Mouse (Mus musculus): Measurements from ENCODE around the gene Psmd13.

Psmd13 gene

GRCm38 (mm10) chr7:140907131-140907530 lies 25.4 kb downstream of the Psmd13 start:
- no peak for DNase-seq (ENCODE audit: low spot score in 2 of 2)

GRCm38 (mm10) chr7:140907697-140908096 lies 25.9 kb downstream of the Psmd13 start:
- DNase-seq (ENCODE audit: low spot score in 2 of 2): no peak

GRCm38 (mm10) chr7:140908181-140908580 lies 26.4 kb downstream of the Psmd13 start:
- no peak for DNase-seq (ENCODE audit: low spot score in 2 of 2)

- DNase-seq (ENCODE audit: low spot score in 2 of 2): peak; percentile 63 to 76
These were observed 26.9 kb downstream of the Psmd13 start for GRCm38 (mm10) chr7:140908634-140909107.

GRCm38 (mm10) chr7:140912293-140912692 lies 30.5 kb downstream of the Psmd13 start:
- DNase-seq (ENCODE audit: low spot score in 2 of 2): no peak

GRCm38 (mm10) chr7:140912846-140913482 lies 31.2 kb downstream of the Psmd13 start:
- no peak for DNase-seq (ENCODE audit: low spot score in 2 of 2)

GRCm38 (mm10) chr7:140914031-140914690 lies 32.4 kb downstream of the Psmd13 start:
- DNase-seq (ENCODE audit: low spot score in 2 of 2): no peak

GRCm38 (mm10) chr7:140919911-140920310 lies 38.1 kb downstream of the Psmd13 start:
- no peak for DNase-seq (ENCODE audit: low spot score in 2 of 2)

GRCm38 (mm10) chr7:140920418-140921029 lies 38.8 kb downstream of the Psmd13 start, which contains the start of gene Nlrp6:
TSS of gene Nlrp6 (plus strand) at chr7:140920902.
- no peak for DNase-seq (ENCODE audit: low spot score in 2 of 2)

- no peak for DNase-seq (ENCODE audit: low spot score in 2 of 2)
These were observed 39.6 kb downstream of the Psmd13 start for GRCm38 (mm10) chr7:140921225-140921975.

- peak; percentile 33 to 61 for DNase-seq (ENCODE audit: low spot score in 2 of 2)
These were observed 40.8 kb downstream of the Psmd13 start for GRCm38 (mm10) chr7:140922398-140923069.

GRCm38 (mm10) chr7:140923070-140923775 lies 41.5 kb downstream of the Psmd13 start:
- DNase-seq (ENCODE audit: low spot score in 2 of 2): no peak

GRCm38 (mm10) chr7:140927181-140927580 lies 45.4 kb downstream of the Psmd13 start:
- DNase-seq (ENCODE audit: low spot score in 2 of 2): no peak

GRCm38 (mm10) chr7:140938436-140938835 lies 56.7 kb downstream of the Psmd13 start:
- DNase-seq (ENCODE audit: low spot score in 2 of 2): no peak

- DNase-seq (ENCODE audit: low spot score in 2 of 2): no peak
These were observed 57.1 kb downstream of the Psmd13 start for GRCm38 (mm10) chr7:140938896-140939295.

- DNase-seq (ENCODE audit: low spot score in 2 of 2): no peak
These were observed 58.0 kb downstream of the Psmd13 start for GRCm38 (mm10) chr7:140939669-140940171.

- peak; percentile 68 to 78 for DNase-seq (ENCODE audit: low spot score in 2 of 2)
These were observed 59.7 kb downstream of the Psmd13 start, which contains the start of gene Pgghg for GRCm38 (mm10) chr7:140941222-140942051. TSS of gene Pgghg (plus strand) at chr7:140941391.

GRCm38 (mm10) chr7:140942341-140942740 lies 60.6 kb downstream of the Psmd13 start:
- no peak for DNase-seq (ENCODE audit: low spot score in 2 of 2)

- DNase-seq (ENCODE audit: low spot score in 2 of 2): no peak
These were observed 61.0 kb downstream of the Psmd13 start for GRCm38 (mm10) chr7:140942811-140943210.

GRCm38 (mm10) chr7:140943356-140943755 lies 61.6 kb downstream of the Psmd13 start:
- DNase-seq (ENCODE audit: low spot score in 2 of 2): no peak
